Mouse (Mus musculus): ENCODE measurements around the gene Rdh8. TPM values are rescaled to one million over a fixed set of nuclear protein-coding genes. Genes with fewer than 3 reads are reported as not detected.

Rdh8 gene
- not detected in 2 replicates for polyA plus RNA-seq (2012; rRNA removed)

DNA sequence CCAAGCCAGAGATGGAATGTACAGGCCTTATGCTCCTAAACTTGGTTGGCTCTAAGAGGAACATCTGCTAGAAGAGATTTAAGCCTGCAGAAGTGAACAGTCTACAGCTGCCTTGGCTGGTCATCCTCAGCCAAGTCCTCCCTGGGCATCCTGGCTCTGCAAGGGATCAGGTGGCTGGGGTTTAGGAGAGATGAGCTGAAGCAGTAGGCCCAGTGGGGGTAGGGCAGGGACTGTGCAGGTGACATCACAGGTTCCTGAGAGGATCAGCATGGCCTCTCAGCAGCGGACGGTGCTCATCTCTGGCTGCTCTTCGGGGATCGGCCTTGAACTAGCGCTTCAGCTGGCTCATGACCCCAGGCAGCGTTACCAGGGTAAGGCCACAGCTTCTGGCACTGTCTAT is at the start of gene Rdh8:
Gene Rdh8 (plus strand): TSS at position 268 of the 400 bp plus-strand sequence.
- DNase-seq (ENCODE audit: extremely low spot score in 1 of 2, low spot score in 1 of 2): no peak

DNA sequence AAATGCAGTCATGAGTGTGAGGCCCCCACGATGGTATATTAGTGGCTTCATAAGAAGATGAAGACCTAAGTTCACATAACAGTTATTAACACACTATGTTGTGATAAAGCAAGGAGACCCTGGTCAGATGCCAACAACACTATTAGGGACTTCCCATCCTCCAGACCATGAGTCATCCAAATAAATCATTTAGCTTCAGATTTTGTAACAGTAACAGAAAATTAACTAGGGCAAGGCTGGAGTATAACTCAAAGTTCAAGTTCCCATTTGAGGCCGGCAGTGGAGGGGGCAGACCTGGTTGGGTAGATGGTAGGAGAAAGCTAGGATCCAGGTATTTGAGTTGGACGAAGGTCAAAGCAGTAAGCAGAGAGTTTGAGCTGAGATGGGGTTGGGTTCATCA is 37.0 kb upstream of the Rdh8 start:
- DNase-seq (ENCODE audit: extremely low spot score in 1 of 2, low spot score in 1 of 2): no peak

DNA sequence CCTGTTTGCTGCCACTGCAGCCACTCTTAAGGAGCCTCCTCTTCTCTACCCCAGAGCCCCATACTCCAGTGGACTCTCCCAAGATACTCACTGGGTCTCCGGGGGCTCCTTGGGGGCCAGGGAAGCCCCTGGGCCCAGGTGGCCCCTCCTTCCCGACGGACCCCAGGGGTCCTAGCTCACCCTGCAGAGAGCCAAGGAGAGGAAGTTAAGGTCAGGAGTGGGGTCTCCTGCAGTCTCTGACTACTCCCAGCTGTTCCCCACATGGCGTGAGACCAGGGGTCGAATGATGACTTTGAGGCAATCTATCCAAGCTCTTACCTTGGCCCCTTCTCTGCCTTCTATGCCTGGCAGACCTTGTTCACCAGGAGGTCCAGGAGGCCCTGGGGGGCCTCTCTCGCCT is 33.2 kb upstream of the Rdh8 start:
- no peak for DNase-seq (ENCODE audit: extremely low spot score in 1 of 2, low spot score in 1 of 2)

DNA sequence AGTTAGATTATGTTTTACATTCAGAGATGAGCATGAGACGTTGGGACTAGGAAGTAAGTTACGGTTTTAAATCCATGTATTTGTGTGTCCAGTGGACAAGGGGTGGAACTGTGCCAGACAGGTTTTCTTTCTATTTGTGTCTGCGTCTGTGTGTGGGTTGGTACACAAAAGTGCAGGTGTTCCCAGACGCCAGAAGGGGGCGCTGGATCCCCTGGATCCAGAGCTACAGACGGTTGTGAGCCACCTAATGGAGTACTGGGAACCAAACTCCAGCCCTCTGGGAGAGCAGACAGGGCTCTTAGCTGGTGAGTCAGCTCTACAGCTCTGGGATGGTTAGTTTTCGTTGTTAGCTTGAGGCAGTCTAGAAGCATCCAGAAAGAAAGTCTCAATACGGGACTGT is 30.3 kb upstream of the Rdh8 start:
- DNase-seq (ENCODE audit: extremely low spot score in 1 of 2, low spot score in 1 of 2): no peak

DNA sequence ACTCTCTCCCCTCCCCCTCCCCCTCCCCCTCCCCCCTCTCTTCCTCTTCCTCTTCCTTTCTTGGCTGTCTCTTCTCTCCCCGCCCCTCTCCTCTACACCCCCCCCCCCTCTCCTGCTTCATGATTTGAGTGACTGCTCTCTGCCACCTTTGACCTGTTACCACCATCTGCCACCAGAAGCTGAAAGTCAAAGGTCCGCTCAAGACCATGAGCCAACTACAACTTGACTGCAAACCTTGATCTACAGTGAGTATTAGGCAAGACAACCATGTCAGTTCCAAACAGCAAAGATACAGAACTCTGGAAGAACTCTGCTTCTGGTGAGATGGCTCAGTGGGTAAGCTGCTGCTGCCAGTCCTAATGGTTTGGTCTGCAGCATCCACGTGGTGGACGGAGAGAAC is 28.7 kb upstream of the Rdh8 start:
- DNase-seq (ENCODE audit: extremely low spot score in 1 of 2, low spot score in 1 of 2): no peak

DNA sequence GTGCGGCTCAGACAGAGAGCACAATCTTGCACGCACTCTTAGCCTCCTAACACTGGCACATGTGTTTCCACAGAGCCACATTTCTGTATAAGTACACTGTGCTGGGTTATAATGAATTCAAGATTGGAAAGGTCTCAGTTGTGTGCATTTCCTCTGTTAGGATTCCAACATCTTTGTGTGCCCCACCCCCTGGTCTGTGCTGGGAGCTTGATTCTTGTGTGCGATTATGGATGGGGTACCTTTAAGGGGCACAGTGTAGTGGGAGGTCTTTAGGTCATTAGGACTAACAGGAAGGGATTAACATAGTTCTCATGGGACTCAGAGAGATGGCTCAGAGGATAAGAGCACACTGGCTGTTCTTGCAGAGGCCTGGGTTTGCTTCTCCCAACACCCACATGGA is 28.0 kb upstream of the Rdh8 start:
- DNase-seq (ENCODE audit: extremely low spot score in 1 of 2, low spot score in 1 of 2): no peak

DNA sequence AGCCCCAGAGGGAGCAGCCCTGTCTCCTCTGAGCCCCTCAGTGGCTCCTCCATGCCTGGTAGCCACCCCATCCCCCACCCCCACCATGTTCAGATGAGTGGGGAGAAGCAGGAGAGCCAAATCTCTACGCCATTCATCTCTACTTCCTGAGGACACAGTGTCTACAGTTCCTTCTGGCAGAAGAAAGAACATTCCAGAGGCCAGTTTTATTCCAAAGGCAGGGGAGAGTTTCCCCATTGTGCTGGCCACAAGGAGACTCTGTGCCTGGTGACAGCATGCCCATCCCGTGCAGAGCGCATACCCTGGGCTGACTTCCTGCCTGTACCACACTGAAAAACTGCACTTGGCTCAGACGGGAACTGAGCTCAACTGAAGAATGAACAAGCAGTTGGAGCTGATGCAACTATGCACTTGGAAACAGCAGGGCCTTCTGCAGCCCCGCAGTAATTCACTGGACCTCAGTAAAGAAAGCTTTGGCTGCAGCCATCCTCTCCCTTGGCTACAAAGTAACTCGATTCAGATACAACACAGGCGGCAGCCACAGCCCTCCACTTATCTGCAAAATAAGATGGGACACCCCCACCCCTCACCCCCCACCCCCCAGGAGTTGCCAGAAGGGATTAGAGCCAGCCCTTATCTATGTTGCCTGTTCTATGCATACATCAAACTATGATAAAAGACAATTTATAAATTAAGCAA is 24.0 kb upstream of the Rdh8 start:
- DNase-seq (ENCODE audit: extremely low spot score in 1 of 2, low spot score in 1 of 2): peak; percentile 38 to 50

DNA sequence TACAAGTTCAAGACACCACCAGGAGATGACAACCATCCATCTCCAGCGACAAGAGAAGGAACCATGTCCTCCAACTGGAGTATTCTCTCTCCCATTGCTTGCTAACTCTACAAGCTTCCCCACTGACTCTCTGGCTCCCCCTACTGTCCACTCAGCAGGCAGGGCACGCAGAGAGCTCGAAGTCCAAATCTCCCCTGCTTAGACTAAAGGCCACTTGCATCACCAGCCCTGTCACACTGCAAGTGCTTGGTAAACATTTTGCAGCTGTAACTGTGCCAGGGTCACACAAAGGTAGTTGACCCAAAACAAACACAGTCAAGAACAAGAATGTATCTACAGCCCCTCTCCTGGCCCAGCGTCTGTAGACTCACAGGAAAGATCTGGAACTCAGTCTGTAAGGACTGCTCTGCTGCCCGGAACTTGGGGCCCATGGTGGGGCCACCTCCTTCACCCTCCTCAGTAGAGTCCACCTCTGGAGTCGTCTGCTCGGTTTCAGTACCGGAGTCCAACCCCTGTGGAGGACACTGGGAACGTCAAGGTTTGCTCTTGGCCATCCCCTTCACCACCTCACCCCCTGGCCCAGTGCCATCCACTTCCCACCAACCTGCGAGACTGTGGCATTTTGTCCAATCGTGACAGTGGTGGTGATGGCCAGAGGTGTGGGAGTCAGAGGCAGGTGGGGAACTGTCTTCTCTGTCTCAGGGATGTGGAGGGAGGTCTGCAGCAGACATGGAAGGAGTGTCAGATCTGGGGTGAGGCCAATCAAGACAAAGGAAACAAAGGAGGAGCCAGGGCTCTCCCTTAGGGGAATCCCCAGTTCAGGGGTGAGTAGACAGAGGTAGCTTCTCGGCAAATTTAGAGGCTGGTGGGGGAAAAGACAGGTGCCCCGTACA is 13.8 kb upstream of the Rdh8 start:
- peak in 1 of 2 experiments; percentile 84 for DNase-seq (ENCODE audit: extremely low spot score in 1 of 2, low spot score in 1 of 2)

DNA sequence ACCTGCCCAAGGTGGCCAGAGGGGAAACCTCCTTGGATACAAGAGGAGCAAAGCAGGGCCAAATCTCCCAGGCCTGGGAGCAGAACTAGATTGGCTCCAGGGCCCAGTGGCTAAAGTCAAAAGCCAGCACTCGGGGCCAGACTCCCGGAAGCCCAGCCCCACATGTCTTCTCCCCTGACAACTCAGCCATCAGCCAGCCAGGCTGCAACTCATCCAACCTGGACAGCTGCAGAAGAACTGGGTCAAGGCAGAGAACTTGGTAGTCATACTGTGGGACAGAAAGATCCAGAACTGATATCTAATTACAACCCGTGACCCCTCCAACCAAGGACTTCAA is 13.2 kb upstream of the Rdh8 start:
- no peak for DNase-seq (ENCODE audit: extremely low spot score in 1 of 2, low spot score in 1 of 2)

DNA sequence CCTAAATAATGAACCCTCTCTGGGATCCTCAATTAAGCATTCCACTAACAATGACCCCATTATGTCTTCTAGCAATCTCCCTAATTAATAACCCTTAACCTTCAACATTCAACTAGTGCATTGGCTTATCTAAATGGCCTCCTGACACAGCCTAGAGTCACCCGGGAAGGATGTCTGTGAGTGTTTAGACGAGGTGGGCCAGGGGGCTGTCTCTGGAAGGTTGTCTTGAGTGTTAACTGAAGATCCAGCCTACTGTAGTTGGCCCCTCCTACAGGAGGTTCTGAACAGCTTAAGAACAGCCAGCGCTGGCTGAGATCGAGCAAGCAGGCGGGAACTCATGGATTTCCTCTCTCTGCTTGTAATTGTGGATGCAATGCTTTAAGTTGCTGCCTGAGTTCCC is 12.6 kb upstream of the Rdh8 start:
- no peak for DNase-seq (ENCODE audit: extremely low spot score in 1 of 2, low spot score in 1 of 2)

DNA sequence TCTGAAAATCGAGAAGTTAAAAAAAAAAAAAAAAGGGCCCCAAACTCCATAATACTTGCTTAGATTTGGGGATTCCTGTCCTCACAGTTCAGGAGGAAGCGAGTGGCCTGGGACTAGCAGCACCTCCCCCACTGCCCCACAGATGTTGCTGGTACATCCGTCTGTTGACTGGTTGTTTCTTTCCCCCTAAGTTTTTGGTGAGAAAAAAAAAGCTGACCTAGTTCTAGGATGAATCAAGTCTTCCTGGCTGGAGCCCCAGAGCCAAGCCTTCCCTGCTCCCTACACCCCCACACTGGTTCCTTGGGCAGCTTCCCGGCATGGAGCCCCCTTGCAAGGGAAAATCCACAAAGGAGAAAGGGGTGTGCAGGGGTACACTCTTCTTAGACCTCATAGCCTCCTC is 8.0 kb upstream of the Rdh8 start:
- DNase-seq (ENCODE audit: extremely low spot score in 1 of 2, low spot score in 1 of 2): peak in 1 of 2 experiments; percentile 31

DNA sequence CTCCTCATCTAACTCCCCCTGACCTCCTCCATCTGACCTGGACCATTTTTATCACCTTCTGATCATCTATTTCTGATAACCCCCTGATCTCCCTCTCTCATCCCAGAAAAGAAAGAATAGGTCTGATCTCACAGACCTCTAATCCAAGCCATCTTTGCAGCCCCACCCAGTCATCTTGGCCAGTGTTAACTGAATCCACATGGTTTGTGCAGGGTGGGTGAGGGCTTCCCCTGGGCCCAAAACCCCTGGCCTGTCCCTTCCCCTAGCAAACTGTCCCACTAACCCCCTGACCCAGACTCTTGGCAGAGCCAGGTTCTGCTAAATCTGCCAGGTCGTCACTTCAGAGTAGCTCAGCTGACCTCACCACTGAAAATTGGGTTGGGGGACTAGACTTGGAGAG is 7.5 kb upstream of the Rdh8 start:
- no peak for DNase-seq (ENCODE audit: extremely low spot score in 1 of 2, low spot score in 1 of 2)

DNA sequence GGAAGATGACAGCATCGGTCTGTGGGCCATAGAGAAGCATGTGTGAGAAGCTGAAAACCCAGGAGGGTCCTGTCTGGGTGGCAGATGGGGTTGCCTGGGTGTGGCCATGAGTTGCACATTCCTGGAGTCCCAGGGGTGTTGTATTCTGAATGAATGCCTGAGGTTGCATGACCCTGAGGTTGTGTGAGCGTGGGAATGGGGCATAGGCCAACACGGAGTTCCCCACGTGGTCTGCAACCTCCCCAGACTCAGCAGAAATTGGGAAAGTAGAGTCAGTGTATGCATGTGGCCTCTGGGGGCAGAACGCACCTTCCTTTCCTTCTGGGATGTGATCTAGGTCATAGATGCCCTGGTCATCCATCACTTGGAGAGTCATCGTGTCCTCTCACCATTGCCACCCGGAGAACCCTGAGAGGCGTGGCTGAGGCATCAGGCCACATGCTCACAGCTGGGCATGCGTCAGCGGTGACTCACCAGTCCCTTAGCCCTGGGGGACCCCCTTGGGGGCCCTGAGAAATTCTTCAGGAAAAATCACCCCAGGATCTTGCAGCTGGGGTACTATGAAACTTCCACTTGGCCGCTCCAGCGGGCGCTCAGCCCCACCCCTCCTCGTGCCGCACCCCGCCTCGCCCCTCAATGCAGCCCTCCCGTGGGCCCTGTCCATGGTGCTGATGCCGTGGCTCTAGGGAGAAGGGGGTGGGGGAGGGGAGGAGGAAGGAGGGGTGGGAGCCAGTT is 5.6 kb upstream of the Rdh8 start:
- DNase-seq (ENCODE audit: extremely low spot score in 1 of 2, low spot score in 1 of 2): no peak

DNA sequence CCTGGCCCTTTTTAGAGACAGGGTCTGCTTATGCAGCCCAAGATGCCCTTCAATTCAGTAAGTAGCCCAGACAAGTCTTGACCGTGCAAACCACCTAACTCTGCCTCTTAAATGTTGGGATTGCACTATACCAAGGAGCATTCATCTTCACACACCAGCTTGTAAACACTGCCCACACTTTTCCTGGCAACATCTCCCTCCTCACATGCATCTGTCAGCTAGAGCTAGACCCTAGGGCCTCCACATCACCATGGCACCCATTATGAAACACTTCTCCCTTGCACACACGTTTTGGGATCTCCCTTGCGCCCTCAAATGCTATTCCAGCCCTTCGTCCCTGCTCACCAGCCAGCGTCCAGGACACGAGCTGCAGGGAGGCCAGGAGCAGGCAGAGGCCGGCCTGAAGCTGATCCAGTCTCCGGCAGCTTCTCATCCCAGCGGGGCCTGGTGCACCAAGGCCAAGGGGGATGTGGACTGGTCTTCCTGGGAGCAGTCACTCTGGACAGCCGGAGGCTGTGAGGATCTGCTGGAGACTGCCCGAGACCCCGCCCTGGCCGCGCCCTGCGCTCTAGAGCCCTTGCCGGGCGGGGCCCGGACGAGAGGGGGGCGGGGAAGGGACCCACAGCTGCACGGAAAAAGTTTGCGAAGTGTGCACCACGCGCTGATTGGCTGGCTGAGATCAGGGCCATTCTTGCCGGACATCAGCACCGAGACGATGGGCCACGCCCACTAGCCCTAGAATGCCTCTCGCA is 3.6 kb upstream of the Rdh8 start, which contains the start of gene Col5a3:
Gene Col5a3 (minus strand): TSS at position 547 of the 752 bp plus-strand sequence.
- DNase-seq (ENCODE audit: extremely low spot score in 1 of 2, low spot score in 1 of 2): peak in 1 of 2 experiments; percentile 37

DNA sequence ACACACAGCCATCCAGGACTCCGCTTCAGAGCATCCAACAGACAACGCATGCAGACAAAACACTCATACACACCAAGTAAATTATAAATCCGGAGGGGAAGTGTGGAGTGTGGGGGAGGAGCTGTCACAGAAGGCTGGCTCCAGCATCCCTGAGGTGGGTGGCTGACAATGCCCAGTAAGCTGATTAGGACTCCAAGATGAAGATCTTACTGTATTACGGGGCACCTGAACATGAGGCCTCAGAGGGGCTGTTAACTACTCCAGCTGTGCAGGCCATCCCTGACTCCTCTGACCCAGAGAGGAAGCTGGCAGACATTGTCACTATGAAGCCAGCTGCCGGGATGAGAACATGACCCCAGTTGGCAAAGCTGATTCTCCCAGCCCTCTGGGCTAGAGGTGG is 1.7 kb downstream of the Rdh8 start:
- DNase-seq (ENCODE audit: extremely low spot score in 1 of 2, low spot score in 1 of 2): no peak

DNA sequence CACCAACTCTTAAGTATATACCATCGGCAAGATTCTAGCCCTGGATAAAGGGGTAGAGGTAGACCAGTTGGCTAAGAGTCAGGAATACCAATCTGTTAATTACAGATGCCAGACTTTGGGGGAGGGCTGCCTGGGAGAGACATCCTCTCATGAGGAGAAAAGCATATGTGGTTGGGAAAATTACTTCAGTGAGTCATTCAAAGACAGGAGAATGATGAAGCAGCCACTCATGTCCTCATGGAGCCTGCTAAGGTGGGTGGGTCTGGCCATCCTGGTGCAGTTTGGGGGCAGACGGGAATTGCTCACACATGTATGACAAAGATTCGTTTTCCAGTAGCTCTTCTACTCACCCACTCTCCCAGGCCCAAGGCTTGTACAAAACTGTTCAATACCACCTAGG is 4.5 kb downstream of the Rdh8 start:
- peak; percentile 20 to 57 for DNase-seq (ENCODE audit: extremely low spot score in 1 of 2, low spot score in 1 of 2)

DNA sequence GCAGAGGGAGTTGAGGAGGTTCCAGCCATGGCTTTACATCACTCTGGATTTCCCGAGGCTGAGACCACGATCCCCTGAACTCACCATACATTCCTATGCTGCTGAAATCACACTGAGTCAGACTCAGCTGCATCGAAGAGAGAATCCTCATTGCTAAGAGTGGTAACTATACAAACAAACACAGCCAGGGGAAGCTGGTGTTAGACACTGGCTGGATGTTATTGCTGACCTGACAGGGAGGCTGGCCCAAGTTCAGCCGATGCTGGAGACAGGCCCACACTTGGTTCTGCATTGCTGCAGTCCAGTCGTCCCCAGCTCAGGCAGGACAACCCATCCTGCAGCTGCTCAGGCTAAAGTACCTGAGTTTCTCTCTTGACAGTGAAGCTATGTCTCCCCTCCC is 7.5 kb downstream of the Rdh8 start:
- DNase-seq (ENCODE audit: extremely low spot score in 1 of 2, low spot score in 1 of 2): no peak

DNA sequence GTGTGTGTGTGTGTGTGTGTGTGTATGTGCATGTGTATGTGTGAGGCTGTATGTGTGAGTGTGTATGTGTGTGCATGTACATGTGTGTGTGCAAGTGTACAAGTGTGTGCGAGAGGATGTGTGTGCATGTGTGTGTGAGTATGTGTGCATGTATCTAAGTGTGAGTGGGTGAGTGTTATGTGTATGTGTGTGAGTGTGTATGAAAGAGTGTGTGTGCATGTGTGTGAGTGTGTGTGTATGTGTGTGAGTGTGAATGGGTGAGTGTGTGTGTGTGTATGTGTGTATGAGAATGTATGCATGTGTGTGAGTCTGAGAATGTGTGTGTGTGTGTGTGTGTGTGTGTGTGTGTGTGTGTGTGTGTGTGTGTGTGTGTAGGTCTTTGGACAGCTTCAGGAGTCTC is 9.8 kb downstream of the Rdh8 start:
- no peak for DNase-seq (ENCODE audit: extremely low spot score in 1 of 2, low spot score in 1 of 2)

DNA sequence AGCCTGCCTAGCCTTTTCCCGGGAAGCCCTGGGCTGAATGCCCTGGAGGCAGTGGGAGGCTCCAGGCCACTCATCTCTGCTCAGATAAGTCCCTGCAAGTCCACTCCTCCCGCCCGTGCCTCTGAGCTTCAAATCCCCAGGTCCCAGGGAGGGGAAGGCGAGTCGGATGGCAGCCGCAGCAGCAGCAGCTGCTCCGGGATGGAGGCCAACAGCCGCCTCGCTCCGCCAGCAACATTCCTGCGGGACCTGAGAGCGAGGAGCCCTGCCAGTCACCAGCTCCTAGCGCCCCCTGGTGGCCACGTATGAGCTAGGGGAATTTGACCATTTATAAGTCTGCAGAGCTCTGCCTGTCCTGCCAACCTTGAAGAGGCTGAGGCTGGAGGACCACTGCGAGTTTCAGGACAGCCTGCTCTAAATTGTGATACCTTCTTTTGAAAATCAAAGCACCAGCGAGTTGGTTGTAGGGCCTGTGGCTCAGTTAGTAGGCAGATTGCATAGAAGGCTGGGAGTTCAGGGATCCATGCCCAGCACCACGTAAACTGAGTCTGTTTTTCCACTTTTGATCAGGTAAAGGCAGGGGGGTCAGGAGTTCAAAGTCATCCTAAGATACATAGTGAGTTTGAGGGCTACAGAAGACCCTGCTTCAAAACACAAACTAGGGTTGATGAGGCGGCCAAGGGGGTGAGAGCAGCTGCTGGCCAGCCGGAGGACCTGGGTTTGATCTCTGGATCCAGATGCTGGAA is 12.8 kb downstream of the Rdh8 start:
- peak; percentile 82 to 99 for DNase-seq (ENCODE audit: extremely low spot score in 1 of 2, low spot score in 1 of 2)

DNA sequence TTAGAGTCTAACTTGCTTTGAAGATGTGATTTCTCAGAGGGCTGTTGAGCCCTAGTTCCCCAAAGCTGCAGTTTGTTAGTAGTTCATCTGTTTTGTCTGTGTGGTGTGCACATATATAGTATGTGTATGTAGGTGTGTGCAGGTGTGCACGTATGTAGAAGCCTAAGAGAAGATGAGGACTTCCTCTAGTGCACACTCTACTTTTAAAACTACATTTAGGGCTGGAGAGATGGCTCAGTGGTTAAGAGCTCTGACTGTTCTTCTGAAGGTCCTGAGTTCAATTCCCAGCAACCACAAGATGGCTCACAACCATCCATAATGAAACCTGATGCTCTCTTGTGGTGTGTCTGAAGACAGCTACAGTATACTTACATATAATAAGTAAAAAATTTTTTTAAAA is 16.6 kb downstream of the Rdh8 start:
- DNase-seq (ENCODE audit: extremely low spot score in 1 of 2, low spot score in 1 of 2): no peak
